Mouse (Mus musculus) gastrocnemius, adult 18-20 months (tissue): Measurements from ENCODE around the gene Cdrt4. TPM values are rescaled to one million over a fixed set of nuclear protein-coding genes. Genes with fewer than 3 reads are reported as not detected.

Source experiments
- DNase-seq: peaks from one replicate; pipeline ENCODE4 v3.0.0; 2021; ENCODE audit warnings: low spot score
- total RNA-seq, 2 experiments: library from RNA; stranded (reverse); gene quantifications; 2 replicates each; pipeline ENCODE4 v1.2.3; 2021

Gene Cdrt4
- total RNA-seq, 2 experiments from 2014 or later = not detected

- no peak for DNase-seq
Measured at GRCm38 (mm10) chr11:63035420-63036211, 84.6 kb downstream of the Cdrt4 start.

DNA sequence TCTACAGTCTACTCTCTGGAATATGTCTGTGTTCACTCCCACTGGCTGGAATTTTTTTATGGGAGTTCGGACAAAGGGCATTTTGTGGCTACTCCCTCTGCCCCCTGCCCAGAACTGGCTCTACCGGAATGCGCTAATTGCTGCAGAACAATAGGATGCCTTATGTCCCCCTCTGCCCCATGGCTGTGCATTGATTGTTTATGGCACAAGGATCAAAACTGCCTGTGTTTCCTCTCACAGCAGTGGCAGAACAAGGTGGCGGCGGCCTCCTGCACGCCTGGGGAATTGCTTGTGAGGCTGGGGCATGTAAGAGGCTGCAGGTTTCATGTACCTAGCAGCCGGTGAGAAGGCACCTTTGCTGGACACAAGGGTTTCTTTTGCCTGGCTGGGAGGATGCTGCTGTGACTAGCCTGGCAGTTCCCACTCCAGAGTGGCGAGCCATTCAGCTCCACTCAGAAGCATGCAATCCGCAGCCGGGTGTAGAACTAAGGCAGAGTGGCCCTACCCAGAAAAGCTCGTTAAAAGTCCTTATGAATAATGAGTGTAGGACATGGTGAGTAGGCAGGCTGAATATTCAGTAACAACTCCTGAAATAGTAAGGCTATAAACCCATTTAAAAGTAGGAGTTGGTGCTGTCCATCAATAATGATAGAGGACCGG, 89.1 kb downstream of the Cdrt4 start:
- DNase-seq = no peak

Other genes starting within 250 kb of the Cdrt4 start
- gene Zfp287, start 219.3 kb upstream of the Cdrt4 start, total RNA-seq = 1 to 10 TPM in 1 of 2 experiments, under 1 TPM in 1; 0.96 to 1.3 TPM
- not detected for gene Gm10428, start 198.1 kb upstream of the Cdrt4 start, total RNA-seq
- 1 to 10 TPM; 1.1 to 1.4 TPM for gene Zfp286, start 161.7 kb upstream of the Cdrt4 start, total RNA-seq
- gene Trim16, start 131.0 kb upstream of the Cdrt4 start, total RNA-seq = 10 to 100 TPM; 27.1 to 30.2 TPM
- gene Fbxw10, start 104.1 kb upstream of the Cdrt4 start, total RNA-seq = under 1 TPM; 0.07 to 0.19 TPM
- 1 to 10 TPM; 4.8 to 5.4 TPM for gene Tvp23b, start 71.7 kb upstream of the Cdrt4 start, total RNA-seq
- gene Tekt3, start 110.5 kb downstream of the Cdrt4 start, total RNA-seq = not detected
- gene Pmp22, start 177.8 kb downstream of the Cdrt4 start, total RNA-seq = 10 to 100 TPM; 29.9 to 33.8 TPM